Mouse (Mus musculus): Measurements from ENCODE around the gene Apopt1. TPM values are rescaled to one million over a fixed set of nuclear protein-coding genes. Genes with fewer than 3 reads are reported as not detected.
"Not testable (repeated sequence)": the region's sequence is repeated elsewhere in the genome, so short reads cannot be mapped to it uniquely, and the experiment has no call there.

Gene Apopt1
- polyA plus RNA-seq, 1 experiment = 29.9 TPM

DNA sequence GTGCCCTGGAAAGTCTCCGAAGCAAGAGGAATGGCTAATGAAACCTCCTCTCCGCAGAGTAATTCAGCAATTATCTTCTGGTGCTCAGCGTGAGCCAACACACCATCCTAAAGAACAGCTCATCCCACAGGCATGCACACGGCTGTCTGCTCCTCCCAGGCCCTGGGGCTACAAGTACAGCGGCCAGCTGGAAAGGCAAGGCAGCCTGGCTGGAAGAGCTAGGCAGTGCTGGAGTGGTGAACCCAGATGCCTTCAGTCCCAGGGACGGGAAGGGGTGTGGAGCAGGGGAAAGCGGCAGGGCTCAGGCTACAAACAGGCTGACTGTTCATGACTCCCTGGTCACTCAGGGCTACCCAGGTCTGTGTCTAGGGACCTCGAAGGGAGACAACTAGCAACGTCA, 8.5 kb upstream of the Apopt1 start:
- Histone ChIP-seq H3ac (ENCODE audit: control insufficient read depth, insufficient read length, low read depth) (peak overlapping the region; percentile 6), H3K36me3 (ENCODE audit: control insufficient read depth, insufficient read depth) (peaks cover 11% of the 10 kb centered on the region), H3K27me3 (ENCODE audit: control insufficient read depth, insufficient read depth, insufficient read length) (no peaks in the 10 kb centered on the region), H3K4me3 (ENCODE audit: insufficient read depth, poor library complexity, severe bottlenecking) (no peak overlapping the region), H3K79me2 (ENCODE audit: control insufficient read depth, insufficient read depth) (no peaks in the 10 kb centered on the region), H3K79me3 (ENCODE audit: low read depth) (no peaks in the 10 kb centered on the region)
- peak; percentile 69 for TF ChIP-seq FOSL1 (IDR thresholded peaks at IDR 0.05; ENCODE audit: insufficient read depth, low read length, poor library complexity, severe bottlenecking)
- TF ChIP-seq MYOD1 (IDR thresholded peaks at IDR 0.05; ENCODE audit: control insufficient read depth, insufficient read length, low read depth) = peak; percentile 69
- peak; percentile 84 for TF ChIP-seq MAX (IDR thresholded peaks at IDR 0.05)
- TF ChIP-seq CTCF (IDR thresholded peaks at IDR 0.05; ENCODE audit: control insufficient read depth, insufficient read depth, insufficient read length) = no peak

DNA sequence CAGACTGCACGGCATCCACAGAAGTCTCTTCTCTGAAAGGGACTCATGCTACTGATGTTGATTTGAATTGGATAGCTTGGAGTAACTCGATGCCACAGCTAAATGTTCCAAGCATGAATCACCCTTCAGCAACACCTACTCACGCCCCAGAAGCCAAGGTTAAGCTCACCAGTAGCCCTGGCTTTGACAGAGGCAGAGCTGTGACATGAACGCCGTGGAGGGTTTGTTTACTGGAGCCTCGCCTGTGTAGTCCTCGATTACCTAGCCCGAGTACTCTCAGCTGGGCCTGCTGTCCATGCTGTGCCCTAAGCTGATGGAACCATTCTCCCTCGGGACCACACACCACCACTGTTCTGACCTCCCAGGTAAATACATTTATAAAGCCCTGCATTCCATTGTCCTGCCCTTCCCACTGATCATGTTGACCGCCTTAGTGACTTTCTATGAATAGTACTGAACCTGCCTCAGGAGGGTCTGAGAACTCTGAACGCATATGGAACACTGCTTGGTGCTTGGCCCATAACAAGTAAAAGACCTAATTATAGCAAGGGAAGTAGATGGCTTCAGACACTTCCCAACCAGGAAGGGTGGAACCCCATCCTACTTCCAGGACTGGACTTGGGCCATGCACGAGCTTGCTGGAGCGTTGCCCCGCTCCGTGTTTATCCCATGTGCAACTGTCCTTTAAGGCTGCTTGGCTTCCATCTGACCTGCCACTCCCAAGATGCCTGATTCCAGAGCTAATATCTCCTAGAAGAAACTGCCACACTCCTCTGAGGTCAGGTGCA, 7.7 kb upstream of the Apopt1 start:
- H3K79me2 ChIP-seq (ENCODE audit: control insufficient read depth, insufficient read depth) = peaks cover 6% of the 10 kb centered on the region
- no peak overlapping the region for H3K4me3 ChIP-seq (ENCODE audit: insufficient read depth, poor library complexity, severe bottlenecking)
- H3K27me3 ChIP-seq (ENCODE audit: control insufficient read depth, insufficient read depth, insufficient read length) = no peaks in the 10 kb centered on the region
- H3ac ChIP-seq (ENCODE audit: control insufficient read depth, insufficient read length, low read depth) = no peak overlapping the region
- peaks cover 16% of the 10 kb centered on the region for H3K36me3 ChIP-seq (ENCODE audit: control insufficient read depth, insufficient read depth)
- TF ChIP-seq FOSL1 (IDR thresholded peaks at IDR 0.05; ENCODE audit: insufficient read depth, low read length, poor library complexity, severe bottlenecking) (no peak), MAX (IDR thresholded peaks at IDR 0.05) (peak; percentile 48)
- peaks cover 3% of the 10 kb centered on the region for H3K79me3 ChIP-seq (ENCODE audit: low read depth)

DNA sequence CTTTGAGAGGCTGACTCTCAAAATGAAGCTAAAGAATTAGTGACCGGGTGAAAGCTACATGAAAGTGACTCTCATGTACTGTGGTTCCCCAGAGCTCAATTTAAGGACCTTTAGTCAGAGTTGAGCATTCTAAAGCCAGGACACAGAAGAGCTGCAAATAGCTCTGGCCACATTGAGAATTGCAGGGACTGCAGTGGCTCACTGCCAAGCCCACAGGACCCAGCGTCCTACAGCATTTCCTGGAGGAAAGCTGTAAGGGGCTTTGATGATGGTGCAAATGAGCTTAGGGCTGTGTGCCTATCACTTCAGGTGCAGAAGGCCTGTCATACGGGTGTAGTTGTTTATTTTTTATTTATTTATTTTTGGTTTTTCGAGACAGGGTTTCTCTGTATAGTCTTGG, 4.9 kb upstream of the Apopt1 start:
- Histone ChIP-seq H3K36me3 (ENCODE audit: control insufficient read depth, insufficient read depth) (peaks cover 22% of the 10 kb centered on the region), H3ac (ENCODE audit: control insufficient read depth, insufficient read length, low read depth) (no peak overlapping the region), H3K79me2 (ENCODE audit: control insufficient read depth, insufficient read depth) (peaks cover 33% of the 10 kb centered on the region), H3K4me3 (ENCODE audit: insufficient read depth, poor library complexity, severe bottlenecking) (no peak overlapping the region), H3K79me3 (ENCODE audit: low read depth) (peaks cover 19% of the 10 kb centered on the region), H3K27me3 (ENCODE audit: control insufficient read depth, insufficient read depth, insufficient read length) (no peaks in the 10 kb centered on the region)
- TF ChIP-seq USF1 (IDR thresholded peaks at IDR 0.05; ENCODE audit: low read depth) (no peak), CTCF (IDR thresholded peaks at IDR 0.05; ENCODE audit: control insufficient read depth, insufficient read depth, insufficient read length) (no peak), MAX (IDR thresholded peaks at IDR 0.05) (no peak), MYOD1 (IDR thresholded peaks at IDR 0.05; ENCODE audit: control insufficient read depth, insufficient read length, low read depth) (no peak), CEBPB (IDR thresholded peaks at IDR 0.05; ENCODE audit: low read depth) (no peak), FOSL1 (IDR thresholded peaks at IDR 0.05; ENCODE audit: insufficient read depth, low read length, poor library complexity, severe bottlenecking) (no peak), MYOG (IDR thresholded peaks at IDR 0.05; ENCODE audit: control insufficient read depth, extremely low read depth, insufficient read length) (no peak)

DNA sequence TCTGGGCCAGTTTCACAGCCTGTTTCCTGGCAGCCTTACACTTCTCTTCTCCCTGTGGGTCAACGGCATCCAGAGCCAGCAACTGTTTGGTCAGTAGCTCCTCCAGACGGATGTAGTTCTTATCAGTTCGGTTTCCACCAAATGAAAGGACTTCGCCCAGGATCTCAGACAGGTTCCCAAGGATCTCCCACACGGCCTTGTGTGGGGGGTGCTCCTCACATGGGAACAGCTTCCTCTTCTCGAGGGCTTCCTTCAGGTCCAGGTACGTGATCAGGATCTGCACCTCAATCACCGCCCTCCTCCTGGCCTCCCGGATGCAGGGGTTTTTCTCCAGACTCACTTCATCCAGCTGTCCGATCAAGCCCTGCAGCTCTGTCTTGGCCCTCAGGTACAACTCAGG, 3.0 kb upstream of the Apopt1 start:
- TF ChIP-seq FOSL1 (IDR thresholded peaks at IDR 0.05; ENCODE audit: insufficient read depth, low read length, poor library complexity, severe bottlenecking) (no peak), MYOG (IDR thresholded peaks at IDR 0.05; ENCODE audit: control insufficient read depth, extremely low read depth, insufficient read length) (no peak), CTCF (IDR thresholded peaks at IDR 0.05; ENCODE audit: control insufficient read depth, insufficient read depth, insufficient read length) (no peak), USF1 (IDR thresholded peaks at IDR 0.05; ENCODE audit: low read depth) (no peak), CEBPB (IDR thresholded peaks at IDR 0.05; ENCODE audit: low read depth) (no peak), MYOD1 (IDR thresholded peaks at IDR 0.05; ENCODE audit: control insufficient read depth, insufficient read length, low read depth) (no peak), MAX (IDR thresholded peaks at IDR 0.05) (no peak)
- Histone ChIP-seq H3K36me3 (ENCODE audit: control insufficient read depth, insufficient read depth) (peaks cover 22% of the 10 kb centered on the region), H3K4me3 (ENCODE audit: insufficient read depth, poor library complexity, severe bottlenecking) (no peak overlapping the region), H3ac (ENCODE audit: control insufficient read depth, insufficient read length, low read depth) (no peak overlapping the region), H3K79me3 (ENCODE audit: low read depth) (peaks cover 27% of the 10 kb centered on the region), H3K79me2 (ENCODE audit: control insufficient read depth, insufficient read depth) (peaks cover 52% of the 10 kb centered on the region), H3K27me3 (ENCODE audit: control insufficient read depth, insufficient read depth, insufficient read length) (no peaks in the 10 kb centered on the region)

DNA sequence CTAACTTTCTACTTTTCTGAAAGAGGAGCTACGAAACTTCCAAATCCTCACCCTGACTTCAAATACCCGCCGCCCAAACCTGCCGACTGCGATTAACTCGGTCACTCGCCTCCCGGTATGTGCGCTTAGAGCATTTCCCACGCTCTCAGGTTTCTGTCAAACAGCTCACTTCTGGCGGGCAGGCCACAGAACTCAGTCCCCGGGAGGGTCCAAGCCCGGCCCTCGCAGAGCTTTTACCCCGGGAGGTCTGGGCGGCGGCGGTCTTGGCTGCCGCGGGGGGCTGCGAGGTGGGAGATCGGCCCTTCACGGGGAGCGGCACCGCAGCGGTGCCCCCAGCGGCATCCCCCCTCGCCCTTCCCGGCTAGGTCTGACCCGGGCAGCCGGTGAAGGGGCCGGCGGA, 585 bp upstream of the Apopt1 start:
- Histone ChIP-seq H3K79me3 (ENCODE audit: low read depth) (peaks cover 33% of the 10 kb centered on the region), H3K79me2 (ENCODE audit: control insufficient read depth, insufficient read depth) (peaks cover 66% of the 10 kb centered on the region), H3ac (ENCODE audit: control insufficient read depth, insufficient read length, low read depth) (peak overlapping the region; percentile 87), H3K36me3 (ENCODE audit: control insufficient read depth, insufficient read depth) (peaks cover 22% of the 10 kb centered on the region), H3K27me3 (ENCODE audit: control insufficient read depth, insufficient read depth, insufficient read length) (no peaks in the 10 kb centered on the region), H3K4me3 (ENCODE audit: insufficient read depth, poor library complexity, severe bottlenecking) (peak overlapping the region; percentile 86)
- TF ChIP-seq CEBPB (IDR thresholded peaks at IDR 0.05; ENCODE audit: low read depth) = no peak
- no peak for TF ChIP-seq MYOG (IDR thresholded peaks at IDR 0.05; ENCODE audit: control insufficient read depth, extremely low read depth, insufficient read length)
- TF ChIP-seq MYOD1 (IDR thresholded peaks at IDR 0.05; ENCODE audit: control insufficient read depth, insufficient read length, low read depth) = no peak
- TF ChIP-seq CTCF (IDR thresholded peaks at IDR 0.05; ENCODE audit: control insufficient read depth, insufficient read depth, insufficient read length) = no peak
- TF ChIP-seq MAX (IDR thresholded peaks at IDR 0.05) = no peak
- TF ChIP-seq USF1 (IDR thresholded peaks at IDR 0.05; ENCODE audit: low read depth) = no peak

DNA sequence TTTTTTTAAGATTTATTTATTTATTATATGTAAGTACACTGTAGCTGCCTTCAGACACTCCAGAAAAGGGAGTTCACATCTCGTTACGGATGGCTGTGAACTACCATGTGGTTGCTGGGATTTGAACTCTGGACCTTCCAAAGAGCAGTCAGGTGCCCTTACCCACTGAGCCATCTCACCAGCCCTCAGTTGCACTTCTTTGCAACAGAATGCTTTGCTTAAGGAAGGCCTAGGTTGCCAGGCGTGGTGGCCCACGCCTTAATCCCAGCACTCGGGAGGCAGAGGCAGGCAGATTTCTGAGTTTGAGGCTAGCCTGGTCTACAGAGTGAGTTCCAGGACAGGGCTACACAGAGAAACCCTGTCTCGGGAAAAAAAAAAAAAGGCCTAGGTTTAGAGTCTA, 819 bp downstream of the Apopt1 start:
- not testable (repeated sequence) for H3ac ChIP-seq (ENCODE audit: control insufficient read depth, insufficient read length, low read depth); H3K4me3 ChIP-seq (ENCODE audit: insufficient read depth, poor library complexity, severe bottlenecking); H3K27me3 ChIP-seq (ENCODE audit: control insufficient read depth, insufficient read depth, insufficient read length)
- peaks cover 19% of the 10 kb centered on the region for H3K36me3 ChIP-seq (ENCODE audit: control insufficient read depth, insufficient read depth)
- H3K79me2 ChIP-seq (ENCODE audit: control insufficient read depth, insufficient read depth) = peaks cover 66% of the 10 kb centered on the region
- peaks cover 33% of the 10 kb centered on the region for H3K79me3 ChIP-seq (ENCODE audit: low read depth)

All from C2C12 (cell line).